Mouse (Mus musculus): Measurements from ENCODE around the gene Ms4a5. TPM values are rescaled to one million over a fixed set of nuclear protein-coding genes. Genes with fewer than 3 reads are reported as not detected.
"Not testable (repeated sequence)": the region's sequence is repeated elsewhere in the genome, so short reads cannot be mapped to it uniquely, and the experiment has no call there.

Gene Ms4a5
- total RNA-seq (2014; rRNA removed) (not detected in 2 replicates), polyA plus RNA-seq (2015; fragmentation: Nextera tagmentation; extraction: Ambion mirVana) (not detected in 2 replicates)

GRCm38 (mm10) chr19:11283773-11284172 lies at the start of gene Ms4a5:
Gene Ms4a5, minus strand, starts transcription at chr19:11283873.
- WGBS = 93% methylated on average over 2 of the region's 2 CpGs
- Histone ChIP-seq H3K36me3 (ENCODE audit: insufficient read depth) (no peaks in the 10 kb centered on the region), H3K4me3 (ENCODE audit: low read depth, low read length) (no peak within 1 kb of the TSS), H3K27me3 (ENCODE audit: insufficient read depth, low read length) (no peaks in the 10 kb centered on the region), H3K4me2 (ENCODE audit: low read depth) (no peak within 1 kb of the TSS), H3K27ac (ENCODE audit: low read depth, low read length) (no peak within 1 kb of the TSS), H3K9me3 (ENCODE audit: low read length) (no peaks in the 10 kb centered on the region), H3K9ac (no peak within 1 kb of the TSS), H3K4me1 (ENCODE audit: insufficient read depth) (no peaks in the 10 kb centered on the region)
- no peak for TF ChIP-seq CTCF (IDR thresholded peaks at IDR 0.05; ENCODE audit: low read depth)
- ATAC-seq (no peak), DNase-seq (no peak)

GRCm38 (mm10) chr19:11321123-11321522 lies 37.5 kb upstream of the Ms4a5 start:
- WGBS = 83% methylated on average over 1 of the region's 1 CpGs
- no peaks in the 10 kb centered on the region for H3K9me3 ChIP-seq (ENCODE audit: low read length)
- H3K4me3 ChIP-seq (ENCODE audit: low read depth, low read length) = no peak overlapping the region
- TF ChIP-seq CTCF (IDR thresholded peaks at IDR 0.05; ENCODE audit: low read depth) = no peak
- H3K27ac ChIP-seq (ENCODE audit: low read depth, low read length) = no peak overlapping the region
- DNase-seq (no peak), ATAC-seq (no peak)
- H3K4me1 ChIP-seq (ENCODE audit: insufficient read depth) = no peaks in the 10 kb centered on the region
- no peak overlapping the region for H3K9ac ChIP-seq
- no peaks in the 10 kb centered on the region for H3K27me3 ChIP-seq (ENCODE audit: insufficient read depth, low read length)
- H3K36me3 ChIP-seq (ENCODE audit: insufficient read depth) = no peaks in the 10 kb centered on the region
- H3K4me2 ChIP-seq (ENCODE audit: low read depth) = no peak overlapping the region

- no peak for TF ChIP-seq CTCF (IDR thresholded peaks at IDR 0.05; ENCODE audit: low read depth)
- Histone ChIP-seq H3K9ac (no peak overlapping the region), H3K4me2 (ENCODE audit: low read depth) (no peak overlapping the region), H3K9me3 (ENCODE audit: low read length) (no peaks in the 10 kb centered on the region), H3K27ac (ENCODE audit: low read depth, low read length) (no peak overlapping the region), H3K27me3 (ENCODE audit: insufficient read depth, low read length) (no peaks in the 10 kb centered on the region), H3K4me3 (ENCODE audit: low read depth, low read length) (no peak overlapping the region), H3K4me1 (ENCODE audit: insufficient read depth) (no peaks in the 10 kb centered on the region), H3K36me3 (ENCODE audit: insufficient read depth) (no peaks in the 10 kb centered on the region)
- ATAC-seq = no peak
- DNase-seq = no peak
- WGBS = 86% methylated on average over 4 of the region's 4 CpGs
These were observed 33.1 kb upstream of the Ms4a5 start for GRCm38 (mm10) chr19:11316786-11317185.

- Histone ChIP-seq H3K27ac (ENCODE audit: low read depth, low read length) (no peak within 1 kb of the TSS), H3K4me3 (ENCODE audit: low read depth, low read length) (no peak within 1 kb of the TSS), H3K27me3 (ENCODE audit: insufficient read depth, low read length) (no peaks in the 10 kb centered on the region), H3K4me1 (ENCODE audit: insufficient read depth) (no peaks in the 10 kb centered on the region), H3K9ac (no peak within 1 kb of the TSS), H3K36me3 (ENCODE audit: insufficient read depth) (no peaks in the 10 kb centered on the region), H3K9me3 (ENCODE audit: low read length) (no peaks in the 10 kb centered on the region), H3K4me2 (ENCODE audit: low read depth) (no peak within 1 kb of the TSS)
- no peak for TF ChIP-seq CTCF (IDR thresholded peaks at IDR 0.05; ENCODE audit: low read depth)
- 74% methylated on average over 1 of the region's 1 CpGs for WGBS
- DNase-seq (no peak), ATAC-seq (no peak)
These were observed 30.7 kb upstream of the Ms4a5 start, which contains the start of gene Ms4a14 for GRCm38 (mm10) chr19:11314354-11314753. Gene Ms4a14, minus strand, starts transcription at chr19:11314454.

GRCm38 (mm10) chr19:11308888-11309287 lies 25.2 kb upstream of the Ms4a5 start:
- no peak for TF ChIP-seq CTCF (IDR thresholded peaks at IDR 0.05; ENCODE audit: low read depth)
- H3K4me1 ChIP-seq (ENCODE audit: insufficient read depth) = no peaks in the 10 kb centered on the region
- H3K36me3 ChIP-seq (ENCODE audit: insufficient read depth) = no peaks in the 10 kb centered on the region
- no peak overlapping the region for H3K4me3 ChIP-seq (ENCODE audit: low read depth, low read length)
- no peaks in the 10 kb centered on the region for H3K27me3 ChIP-seq (ENCODE audit: insufficient read depth, low read length)
- H3K4me2 ChIP-seq (ENCODE audit: low read depth) = no peak overlapping the region
- no peak overlapping the region for H3K9ac ChIP-seq
- DNase-seq = no peak
- ATAC-seq = no peak
- H3K9me3 ChIP-seq (ENCODE audit: low read length) = no peaks in the 10 kb centered on the region
- H3K27ac ChIP-seq (ENCODE audit: low read depth, low read length) = no peak overlapping the region

- H3K4me1 ChIP-seq (ENCODE audit: insufficient read depth); H3K36me3 ChIP-seq (ENCODE audit: insufficient read depth); H3K9me3 ChIP-seq (ENCODE audit: low read length); H3K4me2 ChIP-seq (ENCODE audit: low read depth); H3K9ac ChIP-seq; H3K4me3 ChIP-seq (ENCODE audit: low read depth, low read length); DNase-seq; H3K27me3 ChIP-seq (ENCODE audit: insufficient read depth, low read length); ATAC-seq; H3K27ac ChIP-seq (ENCODE audit: low read depth, low read length): not testable (repeated sequence)
- 27% methylated on average over 4 of the region's 4 CpGs for WGBS
These were observed 15.9 kb upstream of the Ms4a5 start for GRCm38 (mm10) chr19:11299529-11299928.

- no peaks in the 10 kb centered on the region for H3K36me3 ChIP-seq (ENCODE audit: insufficient read depth)
- WGBS = 30% methylated on average over 2 of the region's 2 CpGs
- TF ChIP-seq CTCF (IDR thresholded peaks at IDR 0.05; ENCODE audit: low read depth) = no peak
- H3K4me1 ChIP-seq (ENCODE audit: insufficient read depth) = no peaks in the 10 kb centered on the region
- H3K27ac ChIP-seq (ENCODE audit: low read depth, low read length) = no peak overlapping the region
- no peak overlapping the region for H3K9ac ChIP-seq
- H3K4me3 ChIP-seq (ENCODE audit: low read depth, low read length) = no peak overlapping the region
- ATAC-seq (no peak), DNase-seq (no peak)
- H3K27me3 ChIP-seq (ENCODE audit: insufficient read depth, low read length) = no peaks in the 10 kb centered on the region
- no peaks in the 10 kb centered on the region for H3K9me3 ChIP-seq (ENCODE audit: low read length)
- no peak overlapping the region for H3K4me2 ChIP-seq (ENCODE audit: low read depth)
These were observed 15.3 kb upstream of the Ms4a5 start for GRCm38 (mm10) chr19:11298939-11299338.

- not testable (repeated sequence) for H3K9me3 ChIP-seq (ENCODE audit: low read length); H3K4me1 ChIP-seq (ENCODE audit: insufficient read depth); H3K27ac ChIP-seq (ENCODE audit: low read depth, low read length); H3K27me3 ChIP-seq (ENCODE audit: insufficient read depth, low read length); H3K4me3 ChIP-seq (ENCODE audit: low read depth, low read length); H3K9ac ChIP-seq; DNase-seq; H3K36me3 ChIP-seq (ENCODE audit: insufficient read depth); ATAC-seq
- H3K4me2 ChIP-seq (ENCODE audit: low read depth) = peak overlapping the region; percentile 50; the same call in 1 of the 2 replicates
- WGBS = 8% methylated on average over 3 of the region's 3 CpGs
These were observed 9.9 kb upstream of the Ms4a5 start for GRCm38 (mm10) chr19:11293616-11294015.
